Mouse (Mus musculus) cerebellum, postnatal 14 days (tissue): Measurements from ENCODE around the gene Olfr129.

Source experiments
- DNase-seq, 2 experiments: peaks; one replicate each; pipeline ENCODE4 v3.0.0; 2021; ENCODE audit warnings: mixed read lengths in 2 of 2

The Olfr129 gene

GRCm38 (mm10) chr17:38059979-38060378 lies at the start of gene Olfr129:
Gene Olfr129, minus strand, starts transcription at chr17:38060079.
- DNase-seq = no peak

- no peak for DNase-seq
These were observed 28.7 kb upstream of the Olfr129 start, which contains the start of gene Olfr131 for GRCm38 (mm10) chr17:38088593-38088992. Gene Olfr131, minus strand, starts transcription at chr17:38088693.

- DNase-seq = no peak
These were observed 22.5 kb upstream of the Olfr129 start for GRCm38 (mm10) chr17:38082364-38082763.

- DNase-seq = no peak
These were observed 3.7 kb upstream of the Olfr129 start, which contains the start of gene Olfr130 for GRCm38 (mm10) chr17:38063621-38064020. Gene Olfr130, plus strand, starts transcription at chr17:38063921.

GRCm38 (mm10) chr17:38026297-38026696 lies 33.6 kb downstream of the Olfr129 start:
- no peak for DNase-seq

GRCm38 (mm10) chr17:38016341-38016740 lies 43.5 kb downstream of the Olfr129 start:
- DNase-seq = no peak

GRCm38 (mm10) chr17:38004996-38005395 lies 54.9 kb downstream of the Olfr129 start:
- DNase-seq = no peak
